29 mouse cellular contexts compared by ENCODE assay signal in genomic region chr16:24092616-24093525, GRCm38 (mm10).
A peak's percentile ranks its signal among the peaks of the same experiment; 100 is the strongest.
DNase-seq lines count a peak whose midpoint lies in the region; ATAC-seq and TF ChIP-seq lines count a peak whose summit lies in the region.
"Had no signal": no experiment of that assay in that cellular context is flagged by ENCODE, and none has a peak within 500 bp of the region (broad histone marks: within the 10 kb centered on the region; RNA-seq: fewer than 3 reads in every experiment).

No protein-coding gene starts in this region.

- no peaks in the 10 kb centered on the region for H3K9me3 ChIP-seq in limb, embryonic 10.5 days (replicated peaks)
- no peaks in the 10 kb centered on the region for H3K9me3 ChIP-seq in neural tube, embryonic 15.5 days (replicated peaks)
- H3K9me3 ChIP-seq in hindbrain, postnatal 0 days (ENCODE audit: low read length), result no peaks in the 10 kb centered on the region
- H3K9me3 ChIP-seq: heart, embryonic 13.5 days; hindbrain, embryonic 12.5 days; kidney, embryonic 15.5 days; limb, embryonic 13.5 days; lung, embryonic 15.5 days; midbrain, embryonic 12.5 days; neural tube, embryonic 13.5 days; stomach, embryonic 15.5 days had no signal

- no peak overlapping the region for H3ac ChIP-seq in C2C12 (ENCODE audit: control insufficient read depth, insufficient read length, low read depth)

- H3K9ac ChIP-seq in neural tube, embryonic 15.5 days (replicated peaks), result no peak overlapping the region
- no peak overlapping the region for H3K9ac ChIP-seq in hindbrain, postnatal 0 days (replicated peaks; ENCODE audit: low read length)
- H3K9ac ChIP-seq: forebrain, postnatal 0 days; heart, embryonic 13.5 days; hindbrain, embryonic 12.5 days; kidney, embryonic 15.5 days; limb, embryonic 13.5 days; lung, embryonic 15.5 days; midbrain, embryonic 12.5 days; neural tube, embryonic 13.5 days; stomach, embryonic 15.5 days had no signal

- H3K79me2 ChIP-seq in C2C12 (ENCODE audit: control insufficient read depth, insufficient read depth), result no peaks in the 10 kb centered on the region

- H3K4me2 ChIP-seq in neural tube, embryonic 15.5 days, result no peak overlapping the region
- no peak overlapping the region for H3K4me2 ChIP-seq in hindbrain, postnatal 0 days (ENCODE audit: low read depth, low read length)
- H3K4me2 ChIP-seq: heart, embryonic 13.5 days; hindbrain, embryonic 12.5 days; kidney, embryonic 15.5 days; limb, embryonic 13.5 days; liver, embryonic 11.5 days; lung, embryonic 15.5 days; midbrain, embryonic 12.5 days; neural tube, embryonic 13.5 days; stomach, embryonic 15.5 days had no signal

- H3K4me3 ChIP-seq in C2C12 (ENCODE audit: insufficient read depth, poor library complexity, severe bottlenecking), result no peak overlapping the region
- no peak overlapping the region for H3K4me3 ChIP-seq in limb, embryonic 10.5 days
- no peak overlapping the region for H3K4me3 ChIP-seq in neural tube, embryonic 15.5 days (replicated peaks)
- no peak overlapping the region for H3K4me3 ChIP-seq in hindbrain, postnatal 0 days (ENCODE audit: low read length)
- H3K4me3 ChIP-seq: erythroblast, embryonic 14.5 days; heart, embryonic 13.5 days; hindbrain, embryonic 12.5 days; kidney, embryonic 15.5 days; left cerebral cortex, adult 2 months; limb, embryonic 13.5 days; lung, embryonic 15.5 days; midbrain, embryonic 12.5 days; myocyte; neural tube, embryonic 13.5 days; stomach, embryonic 15.5 days had no signal

- WGBS in limb, embryonic 10.5 days, result 84% methylated on average over 5 of the region's 5 CpGs
- WGBS in neural tube, embryonic 15.5 days, result 86% methylated on average over 5 of the region's 5 CpGs
- 73% methylated on average over 5 of the region's 5 CpGs for WGBS in hindbrain, postnatal 0 days

- no peak overlapping the region for H3K27ac ChIP-seq in limb, embryonic 10.5 days
- H3K27ac ChIP-seq in neural tube, embryonic 15.5 days (replicated peaks), result no peak overlapping the region
- no peak overlapping the region for H3K27ac ChIP-seq in hindbrain, postnatal 0 days
- H3K27ac ChIP-seq: heart, embryonic 13.5 days; hindbrain, embryonic 12.5 days; kidney, embryonic 15.5 days; left cerebral cortex, adult 2 months; limb, embryonic 13.5 days; lung, embryonic 15.5 days; midbrain, embryonic 12.5 days; neural tube, embryonic 13.5 days; stomach, embryonic 15.5 days had no signal

- no peak for DNase-seq in frontal cortex, postnatal 25 days (ENCODE audit: low spot score in 2 of 2)
- peak; percentile 15 for DNase-seq in limb, embryonic 10.5 days (ENCODE audit: low spot score)
- no peak for DNase-seq in hindbrain, postnatal 0 days (ENCODE audit: low spot score)
- no peak for DNase-seq in cerebellum, adult 9-10 months
- DNase-seq: adrenal gland, postnatal 36 days; cerebellum, postnatal 10 days; forebrain, postnatal 0 days; gastrocnemius, postnatal 14 days; heart, adult 18-20 months; heart, postnatal 10 days; kidney, adult 18-20 months; kidney, postnatal 25 days had no signal

- no peak for TF ChIP-seq CTCF in C2C12 (IDR thresholded peaks at IDR 0.05; ENCODE audit: control insufficient read depth, insufficient read depth, insufficient read length)
- no peak for TF ChIP-seq CTCF in hindbrain, postnatal 0 days (IDR thresholded peaks at IDR 0.05; ENCODE audit: low read depth)

- H3K4me1 ChIP-seq in limb, embryonic 10.5 days, result no peaks in the 10 kb centered on the region
- no peaks in the 10 kb centered on the region for H3K4me1 ChIP-seq in neural tube, embryonic 15.5 days
- no peaks in the 10 kb centered on the region for H3K4me1 ChIP-seq in hindbrain, postnatal 0 days (ENCODE audit: insufficient read depth, low read length)
- H3K4me1 ChIP-seq: heart, embryonic 13.5 days; hindbrain, embryonic 12.5 days; kidney, embryonic 15.5 days; limb, embryonic 13.5 days; lung, embryonic 15.5 days; midbrain, embryonic 12.5 days; neural tube, embryonic 13.5 days had no signal

- H3K79me3 ChIP-seq in C2C12 (ENCODE audit: low read depth), result no peaks in the 10 kb centered on the region

- no peaks in the 10 kb centered on the region for H3K27me3 ChIP-seq in C2C12 (ENCODE audit: control insufficient read depth, insufficient read depth, insufficient read length)
- no peaks in the 10 kb centered on the region for H3K27me3 ChIP-seq in limb, embryonic 10.5 days (ENCODE audit: low read depth, poor library complexity, severe bottlenecking)
- no peaks in the 10 kb centered on the region for H3K27me3 ChIP-seq in neural tube, embryonic 15.5 days (replicated peaks)
- no peaks in the 10 kb centered on the region for H3K27me3 ChIP-seq in hindbrain, postnatal 0 days (ENCODE audit: insufficient read depth, low read length)
- H3K27me3 ChIP-seq: hindbrain, embryonic 12.5 days; kidney, embryonic 15.5 days; limb, embryonic 13.5 days; lung, embryonic 15.5 days; midbrain, embryonic 12.5 days; neural tube, embryonic 13.5 days; stomach, embryonic 15.5 days had no signal

- no peaks in the 10 kb centered on the region for H3K36me3 ChIP-seq in C2C12 (ENCODE audit: control insufficient read depth, insufficient read depth)
- no peaks in the 10 kb centered on the region for H3K36me3 ChIP-seq in limb, embryonic 10.5 days
- no peaks in the 10 kb centered on the region for H3K36me3 ChIP-seq in neural tube, embryonic 15.5 days
- H3K36me3 ChIP-seq in hindbrain, postnatal 0 days (ENCODE audit: insufficient read depth, low read length), result no peaks in the 10 kb centered on the region
- H3K36me3 ChIP-seq: G1E; heart, embryonic 13.5 days; hindbrain, embryonic 12.5 days; kidney, embryonic 15.5 days; limb, embryonic 13.5 days; lung, embryonic 15.5 days; midbrain, embryonic 12.5 days; neural tube, embryonic 13.5 days; stomach, embryonic 15.5 days had no signal

- 0 out of 2 replicates have a peak, but pooled peaks have one; percentile 20 for ATAC-seq in frontal cortex, adult (ENCODE audit: low TSS enrichment)
- ATAC-seq in activated CD4-positive, CD25-positive, alpha-beta regulatory T cell, adult 4 months, result peak; percentile 23
- ATAC-seq in neural tube, embryonic 15.5 days (ENCODE audit: low FRiP score), result no peak
- ATAC-seq in hindbrain, postnatal 0 days, result no peak
- ATAC-seq: forebrain, postnatal 0 days had no signal

TF ChIP-seq in C2C12, 6 proteins besides CTCF, POLR2A, EP300 and RAD21:
- TF ChIP-seq CEBPB (IDR thresholded peaks at IDR 0.05; ENCODE audit: low read depth) (no peak), USF1 (IDR thresholded peaks at IDR 0.05; ENCODE audit: low read depth) (peak; percentile 39)

Comparison
In these comparisons a context has a peak if more than half of its experiments do, and no peak if none do; other contexts are left out.
1. ATAC-seq: peak in frontal cortex, adult (single experiment) and activated CD4-positive, CD25-positive, alpha-beta regulatory T cell, adult 4 months (single experiment); none in neural tube, embryonic 15.5 days (single experiment) and hindbrain, postnatal 0 days (single experiment).